Mouse (Mus musculus) thymus, postnatal 4 days (tissue): ENCODE data around the gene 4921507P07Rik.
"Not testable (repeated sequence)": the region's sequence is repeated elsewhere in the genome, so short reads cannot be mapped to it uniquely, and the experiment has no call there.

Experiments
- DNase-seq: peaks from one replicate; pipeline ENCODE4 v3.0.0; 2021

The 4921507P07Rik gene

GRCm38 (mm10) chr6:50554223-50554622 lies 42.2 kb downstream of the 4921507P07Rik start:
- not testable (repeated sequence) for DNase-seq

GRCm38 (mm10) chr6:50552881-50553518 lies 43.4 kb downstream of the 4921507P07Rik start:
- no peak for DNase-seq

- no peak for DNase-seq
Observed at GRCm38 (mm10) chr6:50549791-50550190, 46.6 kb downstream of the 4921507P07Rik start.

GRCm38 (mm10) chr6:50549051-50549450 lies 47.4 kb downstream of the 4921507P07Rik start:
- no peak for DNase-seq

GRCm38 (mm10) chr6:50545412-50546043 lies 50.9 kb downstream of the 4921507P07Rik start:
- peak; percentile 38 for DNase-seq

GRCm38 (mm10) chr6:50542535-50542934 lies 53.9 kb downstream of the 4921507P07Rik start:
- DNase-seq: no peak

GRCm38 (mm10) chr6:50539641-50540040 lies 56.8 kb downstream of the 4921507P07Rik start:
- no peak for DNase-seq

GRCm38 (mm10) chr6:50536461-50536892 lies 60.0 kb downstream of the 4921507P07Rik start:
- peak; percentile 93 for DNase-seq

- no peak for DNase-seq
Observed at GRCm38 (mm10) chr6:50535346-50535745, 61.1 kb downstream of the 4921507P07Rik start.

GRCm38 (mm10) chr6:50531920-50532319 lies 64.5 kb downstream of the 4921507P07Rik start:
- DNase-seq: no peak

GRCm38 (mm10) chr6:50531003-50531402 lies 65.4 kb downstream of the 4921507P07Rik start:
- no peak for DNase-seq

- DNase-seq: no peak
Observed at GRCm38 (mm10) chr6:50529194-50529593, 67.2 kb downstream of the 4921507P07Rik start.

- no peak for DNase-seq
Observed at GRCm38 (mm10) chr6:50527416-50527815, 69.0 kb downstream of the 4921507P07Rik start.

- DNase-seq: peak; percentile 81
Observed at GRCm38 (mm10) chr6:50526597-50527024, 69.8 kb downstream of the 4921507P07Rik start.

GRCm38 (mm10) chr6:50525846-50526245 lies 70.6 kb downstream of the 4921507P07Rik start:
- no peak for DNase-seq

GRCm38 (mm10) chr6:50524261-50524896 lies 72.1 kb downstream of the 4921507P07Rik start:
- no peak for DNase-seq
